Mouse (Mus musculus) myocyte (in vitro differentiated cells): ENCODE measurements around the gene Tprg.

Experiments used
- CEBPB ChIP-seq: IDR thresholded peaks from 2 replicates; pipeline ENCODE4 v1.6.1; 2011; ENCODE audit warnings: mild to moderate bottlenecking, moderate library complexity; ENCODE audit not compliant: poor library complexity, insufficient read depth, severe bottlenecking
- E2F4 ChIP-seq: IDR thresholded peaks from one replicate; pipeline ENCODE4 v1.6.1; 2011; ENCODE audit warnings: mild to moderate bottlenecking, control low read depth, moderate library complexity; ENCODE audit not compliant: insufficient read depth
- MAX ChIP-seq: IDR thresholded peaks from one replicate; pipeline ENCODE4 v1.6.1; 2011; ENCODE audit warnings: low read depth, mild to moderate bottlenecking, control low read depth
- MYOD1 ChIP-seq, 3 experiments: IDR thresholded peaks; one replicate each; pipeline ENCODE4 v1.6.1; 2011; ENCODE audit warnings: control low read depth in 2 of 3, low read depth in 2 of 3, mild to moderate bottlenecking in 2 of 3, moderate library complexity in 1 of 3; ENCODE audit not compliant: insufficient read length in 2 of 3, control insufficient read depth in 1 of 3
- MYOG ChIP-seq, 3 experiments: IDR thresholded peaks; one replicate each; pipeline ENCODE4 v1.6.1; 2011; ENCODE audit warnings: control low read depth in 2 of 3, low read depth in 2 of 3, mild to moderate bottlenecking in 2 of 3; ENCODE audit not compliant: insufficient read length in 2 of 3, control insufficient read depth in 1 of 3, insufficient read depth in 1 of 3
- POLR2A ChIP-seq: IDR thresholded peaks from one replicate; pipeline ENCODE4 v1.6.1; 2011; ENCODE audit warnings: low read depth, mild to moderate bottlenecking, control low read depth, moderate library complexity; ENCODE audit not compliant: insufficient read length
- POLR2AphosphoS2 ChIP-seq: IDR thresholded peaks from one replicate; pipeline ENCODE4 v1.6.1; 2011; ENCODE audit warnings: low read depth, control low read depth; ENCODE audit not compliant: insufficient read length
- TCF12 ChIP-seq: IDR thresholded peaks from one replicate; pipeline ENCODE4 v1.6.1; 2011; ENCODE audit warnings: mild to moderate bottlenecking, control low read depth; ENCODE audit not compliant: poor library complexity, insufficient read depth, severe bottlenecking
- TCF3 ChIP-seq: IDR thresholded peaks from one replicate; pipeline ENCODE4 v1.6.1; 2011; ENCODE audit warnings: low read depth, control low read depth; ENCODE audit not compliant: insufficient read length

GRCm38 (mm10) chr16:25268276-25268675 is 18.3 kb upstream of the Tprg start:
- TF ChIP-seq TCF12 = no peak
- TF ChIP-seq MYOG (IDR thresholded peaks at IDR 0.05; ENCODE audit: control insufficient read depth in 1 of 3, insufficient read depth in 1 of 3, insufficient read length in 2 of 3, low read depth in 2 of 3) = no peak
- TF ChIP-seq POLR2A = no peak
- no peak for TF ChIP-seq CEBPB
- TF ChIP-seq POLR2AphosphoS2 = no peak
- no peak for TF ChIP-seq TCF3
- no peak for TF ChIP-seq E2F4
- no peak for TF ChIP-seq MAX
- no peak for TF ChIP-seq MYOD1 (IDR thresholded peaks at IDR 0.05; ENCODE audit: control insufficient read depth in 1 of 3, insufficient read length in 2 of 3, low read depth in 2 of 3)
